Mouse (Mus musculus) midbrain, postnatal 0 days (tissue): ENCODE measurements at regions not wholly inside any gene's neighbourhood (a gene's known extent, or its start where the extent isn't known, plus 50 kb on each side); places are given as distances from the start of the nearest gene placed in this dataset.

ENCODE experiments used
- ATAC-seq: fragments of 200-750 bp; cut with Nextera tagmentation; 2 replicates; pipeline ENCODE4 v1.8.0; 2017; ENCODE audit warnings: moderate number of reproducible peaks, mild to moderate bottlenecking, moderate TSS enrichment, moderate library complexity; ENCODE audit not compliant: low FRiP score
- DNase-seq: peaks from one replicate; pipeline ENCODE4 v3.0.0-alpha.2; 2015; ENCODE audit warnings: low spot score
- H3K27ac ChIP-seq: fragments of 300-500 bp; sonication (generic); 2 replicates; pipeline ENCODE4 v1.5.1; 2014; ENCODE audit warnings: low read depth, mild to moderate bottlenecking, low read length, mixed read lengths
- H3K27me3 ChIP-seq: fragments of 300-500 bp; sonication (generic); 2 replicates; pipeline ENCODE4 v1.6.1; 2014; ENCODE audit warnings: low read length, control low read depth, mixed read lengths; ENCODE audit not compliant: insufficient read depth
- H3K36me3 ChIP-seq: fragments of 300-500 bp; sonication (generic); 2 replicates; pipeline ENCODE4 v1.6.1; 2014; ENCODE audit warnings: low read length, control low read depth, mixed read lengths; ENCODE audit not compliant: insufficient read depth
- H3K4me1 ChIP-seq: fragments of 300-500 bp; sonication (generic); 2 replicates; pipeline ENCODE4 v1.6.1; 2014; ENCODE audit warnings: mild to moderate bottlenecking, control low read depth, antibody characterized with exemption, low read length, mixed read lengths; ENCODE audit not compliant: insufficient read depth
- H3K4me2 ChIP-seq: fragments of 300-500 bp; sonication (generic); 2 replicates; pipeline ENCODE4 v1.6.1; 2014; ENCODE audit warnings: low read depth, mild to moderate bottlenecking, low read length, mixed read lengths; ENCODE audit not compliant: poor library complexity, severe bottlenecking
- H3K4me3 ChIP-seq: fragments of 300-500 bp; sonication (generic); 2 replicates; pipeline ENCODE4 v1.5.1; 2014; ENCODE audit warnings: low read depth, mild to moderate bottlenecking, low read length, moderate library complexity
- H3K9ac ChIP-seq: fragments of 300-500 bp; sonication (generic); replicated peaks from 2 replicates; pipeline ENCODE4 v1.6.1; 2014; ENCODE audit warnings: mild to moderate bottlenecking, low read length, moderate library complexity, mixed read lengths; ENCODE audit not compliant: poor library complexity, severe bottlenecking
- H3K9me3 ChIP-seq: fragments of 300-500 bp; sonication (generic); 2 replicates; pipeline ENCODE4 v1.6.1; 2016; ENCODE audit warnings: low read length, control low read depth
- CTCF ChIP-seq: IDR thresholded peaks from 2 replicates; pipeline ENCODE4 v1.5.1; 2016; ENCODE audit warnings: antibody characterized with exemption, mild to moderate bottlenecking
- WGBS: fragments of 180-500 bp; shearing (Covaris S2); extraction: QIAGEN DNeasy Blood & Tissue Kit; methylation state at CpG from one replicate; pipeline ENCODE4 v1.1.7; 2014; 5-methylcytosine and 5-hydroxymethylcytosine counted together

DNA sequence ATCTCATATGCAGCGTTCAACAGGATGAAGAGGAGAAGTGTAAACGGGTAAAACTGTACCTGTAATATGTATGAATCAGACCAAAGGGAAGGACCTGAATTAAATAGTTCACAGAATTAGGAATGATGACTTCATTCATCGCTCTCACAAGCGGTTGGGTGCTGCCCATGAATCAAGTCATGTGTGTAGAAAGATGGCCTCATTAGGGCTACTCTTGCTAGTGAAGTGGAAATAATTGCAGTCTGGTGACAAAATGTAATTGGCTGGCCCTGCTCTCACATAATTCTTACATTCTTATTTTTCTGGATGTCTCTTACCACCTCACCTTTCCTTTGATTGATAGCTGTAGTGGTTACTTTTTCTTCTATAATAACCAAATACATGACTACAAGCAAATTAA is 80.1 kb upstream of the Fat1 start:
- no peak overlapping the region for H3K9ac ChIP-seq
- no peak overlapping the region for H3K4me2 ChIP-seq
- H3K4me1 ChIP-seq: no peaks in the 10 kb centered on the region
- H3K4me3 ChIP-seq: no peak overlapping the region
- no peaks in the 10 kb centered on the region for H3K27me3 ChIP-seq
- no peak; the same call in 1 of the 2 replicates for ATAC-seq
- no peaks in the 10 kb centered on the region for H3K36me3 ChIP-seq
- H3K9me3 ChIP-seq: no peaks in the 10 kb centered on the region
- WGBS: 93% methylated on average over 4 of the region's 4 CpGs
- TF ChIP-seq CTCF: no peak
- no peak for DNase-seq
- no peak overlapping the region for H3K27ac ChIP-seq

DNA sequence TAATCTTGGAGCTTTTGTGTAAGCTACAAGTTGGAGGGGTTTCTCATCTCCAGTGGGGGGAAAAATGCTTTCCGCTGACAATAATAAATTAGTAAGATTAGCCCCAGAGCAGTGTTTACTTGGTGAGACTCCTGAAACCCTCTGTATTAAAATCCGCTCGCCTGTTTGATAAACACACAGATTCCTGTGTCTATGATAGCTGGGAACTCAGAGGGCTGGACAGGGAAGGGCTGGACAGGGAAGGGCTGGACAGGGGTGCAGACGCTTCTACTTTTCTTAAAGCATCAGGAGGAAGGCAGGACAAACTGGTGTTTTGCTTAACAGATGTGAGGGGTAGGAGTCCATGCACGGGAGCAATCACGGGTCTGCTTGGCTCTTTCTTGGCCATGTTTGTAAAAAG is 68.0 kb upstream of the Fat1 start:
- Histone ChIP-seq H3K36me3 (no peaks in the 10 kb centered on the region), H3K4me1 (no peaks in the 10 kb centered on the region), H3K27me3 (no peaks in the 10 kb centered on the region), H3K9ac (no peak overlapping the region), H3K9me3 (no peaks in the 10 kb centered on the region), H3K4me3 (no peak overlapping the region), H3K27ac (no peak overlapping the region), H3K4me2 (no peak overlapping the region)
- WGBS: 76% methylated on average over 6 of the region's 6 CpGs
- ATAC-seq (no peak), DNase-seq (no peak)
- no peak for TF ChIP-seq CTCF

GRCm38 (mm10) chr8:44867666-44868065 is 67.6 kb upstream of the Fat1 start:
- no peaks in the 10 kb centered on the region for H3K36me3 ChIP-seq
- H3K9ac ChIP-seq: no peak overlapping the region
- no peak for DNase-seq
- H3K27me3 ChIP-seq: no peaks in the 10 kb centered on the region
- no peak overlapping the region for H3K27ac ChIP-seq
- H3K4me1 ChIP-seq: no peaks in the 10 kb centered on the region
- no peak overlapping the region for H3K4me3 ChIP-seq
- no peaks in the 10 kb centered on the region for H3K9me3 ChIP-seq
- 75% methylated on average over 5 of the region's 5 CpGs for WGBS
- ATAC-seq: no peak
- no peak overlapping the region for H3K4me2 ChIP-seq
- no peak for TF ChIP-seq CTCF

- Histone ChIP-seq H3K9ac (no peak overlapping the region), H3K27ac (no peak overlapping the region), H3K4me3 (no peak overlapping the region), H3K9me3 (no peaks in the 10 kb centered on the region), H3K4me2 (no peak overlapping the region), H3K27me3 (no peaks in the 10 kb centered on the region), H3K4me1 (no peaks in the 10 kb centered on the region), H3K36me3 (no peaks in the 10 kb centered on the region)
- TF ChIP-seq CTCF: no peak
- no peak for ATAC-seq
- 86% methylated on average over 5 of the region's 5 CpGs for WGBS
- DNase-seq: no peak
Observed at GRCm38 (mm10) chr8:44877066-44877465, 58.2 kb upstream of the Fat1 start.

DNA sequence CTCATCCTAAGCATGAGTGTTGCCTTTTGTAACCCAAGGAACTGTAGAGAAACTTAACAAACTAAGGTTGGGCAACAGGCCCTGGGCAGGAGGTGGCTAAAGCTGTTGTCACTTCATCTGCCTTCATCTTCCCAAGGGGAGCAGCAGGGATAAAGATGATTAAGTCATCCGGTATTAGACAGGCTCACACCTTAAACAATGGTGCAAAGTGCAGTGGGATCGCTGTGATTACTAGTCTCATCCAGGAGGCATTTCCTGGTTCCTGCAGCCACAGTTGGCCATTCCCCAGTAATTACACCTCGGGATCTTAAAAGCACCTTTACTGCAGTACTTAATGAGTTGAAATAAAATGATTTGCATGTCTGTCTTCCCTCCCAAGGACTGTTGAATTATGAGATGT is 57.0 kb upstream of the Fat1 start:
- no peaks in the 10 kb centered on the region for H3K4me1 ChIP-seq
- no peak overlapping the region for H3K9ac ChIP-seq
- no peaks in the 10 kb centered on the region for H3K36me3 ChIP-seq
- H3K4me3 ChIP-seq: no peak overlapping the region
- no peak overlapping the region for H3K4me2 ChIP-seq
- no peak overlapping the region for H3K27ac ChIP-seq
- TF ChIP-seq CTCF: no peak
- DNase-seq (no peak), ATAC-seq (no peak)
- no peaks in the 10 kb centered on the region for H3K27me3 ChIP-seq
- WGBS: 55% methylated on average over 3 of the region's 3 CpGs
- no peaks in the 10 kb centered on the region for H3K9me3 ChIP-seq

GRCm38 (mm10) chr8:44879186-44879585 is 56.1 kb upstream of the Fat1 start:
- Histone ChIP-seq H3K36me3 (no peaks in the 10 kb centered on the region), H3K9ac (no peak overlapping the region), H3K27me3 (no peaks in the 10 kb centered on the region), H3K4me2 (no peak overlapping the region), H3K4me3 (no peak overlapping the region), H3K9me3 (no peaks in the 10 kb centered on the region), H3K4me1 (no peaks in the 10 kb centered on the region), H3K27ac (no peak overlapping the region)
- 74% methylated on average over 4 of the region's 4 CpGs for WGBS
- no peak for DNase-seq
- no peak for TF ChIP-seq CTCF
- ATAC-seq: no peak
